Mouse (Mus musculus) C2C12 (cell line): ENCODE data around the gene Gk2.

Experiments used
- CEBPB ChIP-seq: IDR thresholded peaks from one replicate; pipeline ENCODE4 v1.6.1; 2011; ENCODE audit warnings: low read depth, mild to moderate bottlenecking, control low read depth, moderate library complexity
- CTCF ChIP-seq: IDR thresholded peaks from one replicate; pipeline ENCODE4 v1.5.1; 2011; ENCODE audit not compliant: control insufficient read depth, insufficient read depth, insufficient read length
- FOSL1 ChIP-seq: IDR thresholded peaks from one replicate; pipeline ENCODE4 v1.8.0; 2011; ENCODE audit warnings: mild to moderate bottlenecking, low read length; ENCODE audit not compliant: poor library complexity, insufficient read depth, severe bottlenecking
- MAX ChIP-seq: IDR thresholded peaks from one replicate; pipeline ENCODE4 v1.6.1; 2011; ENCODE audit warnings: mild to moderate bottlenecking, control low read depth
- MYOD1 ChIP-seq: IDR thresholded peaks from one replicate; pipeline ENCODE4 v1.6.1; 2011; ENCODE audit warnings: low read depth; ENCODE audit not compliant: control insufficient read depth, insufficient read length
- MYOG ChIP-seq: IDR thresholded peaks from one replicate; pipeline ENCODE4 v1.6.1; 2011; ENCODE audit not compliant: control insufficient read depth, insufficient read length; ENCODE audit errors: extremely low read depth
- USF1 ChIP-seq: IDR thresholded peaks from one replicate; pipeline ENCODE4 v1.6.1; 2011; ENCODE audit warnings: low read depth, mild to moderate bottlenecking, control low read depth, moderate library complexity

DNA sequence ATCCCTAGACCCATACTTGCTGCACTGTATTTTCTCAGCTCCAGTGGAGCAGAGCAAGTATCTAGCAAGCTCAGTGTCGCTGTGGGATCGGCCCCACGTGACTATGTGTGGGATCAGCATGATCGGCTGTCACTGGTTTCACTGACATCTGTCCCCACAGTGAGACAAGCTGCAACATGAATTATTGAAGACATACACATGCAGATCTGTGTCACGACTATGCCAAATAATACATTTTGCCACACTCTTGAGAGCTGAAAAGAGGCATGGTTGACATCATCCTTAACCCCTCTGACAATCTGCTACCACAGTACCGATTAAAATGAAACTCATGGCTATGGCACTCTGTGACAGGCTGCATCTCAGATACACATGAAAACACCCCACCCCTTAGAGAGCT, 41.0 kb downstream of the Gk2 start:
- no peak for TF ChIP-seq CTCF
- no peak for TF ChIP-seq USF1
- no peak for TF ChIP-seq FOSL1
- no peak for TF ChIP-seq MAX
- no peak for TF ChIP-seq CEBPB
- TF ChIP-seq MYOD1, result no peak
- TF ChIP-seq MYOG, result no peak
